Mouse (Mus musculus) lung, postnatal 25 days (tissue): Measurements from ENCODE around the gene Per2.

Experiments
- DNase-seq: peaks from one replicate; pipeline ENCODE4 v3.0.0; 2022; ENCODE audit warnings: low spot score

Per2 gene

DNA sequence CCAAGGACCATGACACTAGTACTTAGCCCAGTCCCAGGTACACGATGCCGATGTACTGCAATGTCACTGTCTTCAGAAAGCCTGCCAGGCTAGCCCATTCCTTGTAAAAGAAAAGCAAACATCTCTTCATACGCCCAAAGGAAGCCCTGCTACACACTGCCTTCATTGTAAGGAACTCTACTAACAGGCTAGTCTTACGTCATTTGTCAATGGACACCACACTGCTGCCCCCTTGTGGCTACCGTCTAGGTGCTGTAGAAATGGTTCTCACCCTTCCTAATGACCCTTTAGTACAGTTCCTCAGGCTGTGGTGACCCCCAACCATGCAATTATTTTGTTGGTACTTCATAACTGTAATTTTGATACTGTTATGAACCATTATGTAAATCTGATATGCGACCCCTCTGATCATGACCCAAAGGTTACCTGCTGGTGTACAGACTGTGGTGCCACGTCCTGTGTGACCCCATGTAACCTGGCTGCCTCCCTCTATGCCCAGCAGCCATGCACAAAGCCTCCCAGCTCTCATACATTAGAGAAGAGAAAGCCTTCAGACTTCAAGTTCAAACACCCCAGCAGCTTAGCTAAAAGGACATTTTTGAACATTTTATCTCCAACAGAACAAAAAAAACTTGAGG is 78.6 kb downstream of the Per2 start:
- DNase-seq: peak; percentile 65

DNA sequence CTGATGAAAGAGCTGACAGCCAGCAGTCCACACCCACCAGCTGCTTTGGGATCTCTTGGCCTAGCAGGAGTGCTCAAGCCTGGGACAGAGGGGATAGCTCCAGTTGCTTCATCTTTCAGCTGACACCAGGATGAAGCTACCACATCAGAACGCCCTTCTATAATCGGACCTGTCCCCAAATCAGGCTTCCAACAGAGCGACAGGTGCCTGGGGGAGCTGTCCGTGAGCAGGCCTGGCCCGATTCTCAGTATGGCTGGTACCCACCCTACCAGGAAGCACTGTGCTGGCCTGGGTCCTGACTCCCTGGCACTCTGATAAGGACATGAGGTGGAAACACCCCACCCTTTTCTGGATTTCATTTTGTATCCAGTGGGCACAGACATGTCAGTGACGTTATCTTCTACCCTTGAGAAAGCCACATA is 85.7 kb downstream of the Per2 start:
- DNase-seq: no peak

DNA sequence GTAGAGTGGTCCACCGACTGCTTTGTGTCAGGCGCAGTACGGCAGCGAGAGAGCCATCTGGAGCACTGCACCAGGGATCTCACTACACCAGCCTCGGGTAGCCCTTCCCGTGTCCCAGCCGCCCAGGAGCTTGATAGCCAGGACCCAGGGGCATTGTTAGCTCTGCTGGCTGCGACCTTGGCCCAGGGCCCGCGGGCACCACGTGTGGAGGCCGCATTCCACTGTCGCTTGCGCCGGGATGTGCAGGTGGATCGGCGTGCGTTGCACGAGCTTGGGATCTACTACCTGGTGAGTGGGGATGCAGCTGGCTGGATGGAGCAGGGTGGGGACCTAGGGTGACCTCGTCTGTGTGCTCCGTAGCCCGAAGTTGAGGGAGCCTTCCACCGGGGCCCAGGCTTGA is 89.1 kb downstream of the Per2 start:
- DNase-seq: no peak

DNA sequence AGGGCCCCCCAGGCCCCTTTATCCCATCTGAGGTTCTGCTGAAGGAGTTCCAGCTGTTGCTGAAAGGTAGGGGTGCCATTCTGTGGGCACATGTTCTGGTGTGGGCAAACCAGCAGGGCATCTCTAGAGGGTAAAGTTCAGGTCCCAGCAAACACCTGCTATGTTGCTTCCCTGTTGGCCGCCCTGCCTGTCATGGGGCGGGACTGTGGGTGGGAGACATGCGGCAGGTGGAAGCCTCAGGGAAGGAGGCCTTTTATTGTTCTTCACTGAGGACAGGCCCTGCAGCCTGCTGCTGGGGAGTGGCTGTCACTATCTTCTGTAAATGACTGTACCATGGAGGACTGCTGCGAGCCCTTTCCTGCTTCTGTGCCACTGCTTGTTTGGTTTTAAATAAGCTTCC is 89.7 kb downstream of the Per2 start:
- DNase-seq: no peak

GRCm38 (mm10) chr1:91367295-91367694 is 91.8 kb downstream of the Per2 start:
- no peak for DNase-seq

DNA sequence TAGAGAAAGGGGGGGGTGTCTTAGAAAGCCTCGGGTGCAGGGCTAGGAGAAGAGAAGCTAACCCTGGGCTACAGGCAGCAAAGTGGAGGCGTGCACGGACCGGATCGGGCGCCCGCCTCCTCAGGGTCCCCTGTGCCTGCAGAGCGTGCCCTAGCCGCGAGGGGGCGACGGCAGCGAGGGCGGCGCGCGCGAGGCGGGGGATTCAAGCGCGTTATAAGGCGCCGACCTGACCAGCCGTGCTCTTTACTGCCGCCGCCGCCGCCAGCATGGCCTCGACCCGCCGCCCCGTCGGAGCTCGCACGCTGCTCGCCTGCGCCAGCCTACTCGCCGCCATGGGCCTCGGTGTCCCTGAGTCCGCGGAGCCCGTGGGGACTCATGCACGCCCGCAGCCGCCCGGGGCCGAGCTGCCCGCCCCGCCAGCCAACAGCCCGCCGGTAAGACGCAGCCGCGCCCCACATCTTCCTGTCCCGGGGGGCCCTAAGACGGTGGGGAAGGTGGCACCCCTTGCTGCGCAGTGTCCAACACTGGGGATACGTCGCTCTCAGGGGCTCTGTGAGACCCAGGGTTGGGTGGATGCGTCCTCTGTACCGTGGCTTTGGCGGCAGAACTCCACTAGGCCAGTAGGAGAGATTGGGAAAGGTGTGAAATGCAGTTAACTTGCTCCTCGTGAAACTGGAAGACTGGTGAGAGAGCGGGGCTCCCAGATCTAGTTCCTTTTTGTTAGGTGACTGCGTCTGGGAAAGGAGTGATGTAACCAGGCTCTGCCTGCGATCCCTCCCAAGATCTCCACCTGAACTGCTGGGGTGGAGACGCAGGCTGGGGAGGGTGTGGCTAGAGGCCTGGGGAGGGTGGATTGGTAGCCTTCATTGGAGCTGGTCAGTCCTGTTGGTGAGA is 92.7 kb downstream of the Per2 start, which contains the start of gene Erfe:
TSS of gene Erfe (plus strand) at position 216 of the 894 bp plus-strand sequence.
- peak; percentile 64 for DNase-seq
